Mouse (Mus musculus): ENCODE data around the gene Gpc6. TPM values are rescaled to one million over a fixed set of nuclear protein-coding genes. Genes with fewer than 3 reads are reported as not detected.

Gpc6 gene
- total and polyA plus RNA-seq, 2 experiments from 2014 or later: 11.0 to 17.1 TPM

GRCm38 (mm10) chr14:117871268-117871667 lies 946.2 kb downstream of the Gpc6 start:
- no peak overlapping the region for H3K9ac ChIP-seq (replicated peaks; ENCODE audit: low read depth, low read length)
- ATAC-seq (ENCODE audit: insufficient read depth, low read depth): no peak
- H3K27ac ChIP-seq (ENCODE audit: low read depth): no peak overlapping the region
- H3K27me3 ChIP-seq (ENCODE audit: control insufficient read depth, insufficient read depth, low read length): no peaks in the 10 kb centered on the region
- DNase-seq (ENCODE audit: low spot score): no peak
- H3K36me3 ChIP-seq (replicated peaks; ENCODE audit: control insufficient read depth, insufficient read depth, low read length): no peaks in the 10 kb centered on the region
- H3K4me2 ChIP-seq (ENCODE audit: low read depth, low read length): no peak overlapping the region
- no peak overlapping the region for H3K4me3 ChIP-seq (ENCODE audit: low read depth, low read length)
- no peaks in the 10 kb centered on the region for H3K9me3 ChIP-seq (replicated peaks; ENCODE audit: control insufficient read depth, low read length)
- no peaks in the 10 kb centered on the region for H3K4me1 ChIP-seq (ENCODE audit: control insufficient read depth, insufficient read depth)
- TF ChIP-seq EP300 (IDR thresholded peaks at IDR 0.05; ENCODE audit: low read depth): no peak

DNA sequence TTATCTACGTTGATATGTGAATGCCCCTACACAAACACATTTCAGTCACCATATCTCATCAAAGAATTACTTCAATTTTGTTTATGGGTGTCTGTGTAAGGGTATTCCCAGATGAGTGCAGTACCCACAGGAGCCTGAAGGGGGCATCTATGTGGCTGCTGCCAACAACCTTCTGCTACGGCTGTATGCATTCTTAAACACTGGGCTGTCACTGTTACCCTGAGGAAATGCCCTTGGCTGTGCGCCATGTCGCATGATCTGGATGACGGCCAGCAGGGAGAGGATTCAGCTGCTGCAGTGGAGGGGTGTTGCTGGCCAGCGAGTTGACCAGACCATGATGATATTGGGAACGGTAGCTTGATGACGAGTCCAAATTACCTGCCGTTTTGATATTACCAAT lies 954.2 kb downstream of the Gpc6 start:
- no peak overlapping the region for H3K9ac ChIP-seq (replicated peaks; ENCODE audit: low read depth, low read length)
- WGBS: 64% methylated on average over 9 of the region's 9 CpGs
- DNase-seq (ENCODE audit: low spot score) (no peak), ATAC-seq (ENCODE audit: insufficient read depth, low read depth) (no peak; the same call in 1 of the 2 replicates)
- no peaks in the 10 kb centered on the region for H3K36me3 ChIP-seq (replicated peaks; ENCODE audit: control insufficient read depth, insufficient read depth, low read length)
- no peaks in the 10 kb centered on the region for H3K27me3 ChIP-seq (ENCODE audit: control insufficient read depth, insufficient read depth, low read length)
- no peaks in the 10 kb centered on the region for H3K9me3 ChIP-seq (replicated peaks; ENCODE audit: control insufficient read depth, low read length)
- TF ChIP-seq CTCF (IDR thresholded peaks at IDR 0.05; ENCODE audit: low read depth): peak; percentile 25; the same call in 1 of the 2 replicates
- no peak for TF ChIP-seq EP300 (IDR thresholded peaks at IDR 0.05; ENCODE audit: low read depth)
- no peak overlapping the region for H3K4me2 ChIP-seq (ENCODE audit: low read depth, low read length)
- no peak overlapping the region for H3K27ac ChIP-seq (ENCODE audit: low read depth)
- H3K4me1 ChIP-seq (ENCODE audit: control insufficient read depth, insufficient read depth): no peaks in the 10 kb centered on the region
- no peak overlapping the region for H3K4me3 ChIP-seq (ENCODE audit: low read depth, low read length)

- Histone ChIP-seq H3K27me3 (ENCODE audit: control insufficient read depth, insufficient read depth, low read length) (no peaks in the 10 kb centered on the region), H3K9me3 (replicated peaks; ENCODE audit: control insufficient read depth, low read length) (no peaks in the 10 kb centered on the region), H3K27ac (ENCODE audit: low read depth) (no peak overlapping the region), H3K36me3 (replicated peaks; ENCODE audit: control insufficient read depth, insufficient read depth, low read length) (no peaks in the 10 kb centered on the region), H3K4me3 (ENCODE audit: low read depth, low read length) (no peak overlapping the region), H3K9ac (replicated peaks; ENCODE audit: low read depth, low read length) (no peak overlapping the region), H3K4me1 (ENCODE audit: control insufficient read depth, insufficient read depth) (no peaks in the 10 kb centered on the region), H3K4me2 (ENCODE audit: low read depth, low read length) (no peak overlapping the region)
- 70% methylated on average over 6 of the region's 6 CpGs for WGBS
- TF ChIP-seq EP300 (IDR thresholded peaks at IDR 0.05; ENCODE audit: low read depth) (no peak), CTCF (IDR thresholded peaks at IDR 0.05; ENCODE audit: low read depth) (no peak)
- no peak for DNase-seq (ENCODE audit: low spot score)
- no peak for ATAC-seq (ENCODE audit: insufficient read depth, low read depth)
Observed at GRCm38 (mm10) chr14:117881112-117881511, 956.0 kb downstream of the Gpc6 start.

- Histone ChIP-seq H3K27ac (ENCODE audit: low read depth) (no peak overlapping the region), H3K4me1 (ENCODE audit: control insufficient read depth, insufficient read depth) (no peaks in the 10 kb centered on the region)
- no peak for DNase-seq (ENCODE audit: low spot score)
Observed at GRCm38 (mm10) chr14:117882222-117882621, 957.1 kb downstream of the Gpc6 start.

GRCm38 (mm10) chr14:117889653-117890052 lies 964.5 kb downstream of the Gpc6 start:
- DNase-seq (ENCODE audit: low spot score): no peak
- no peaks in the 10 kb centered on the region for H3K4me1 ChIP-seq (ENCODE audit: control insufficient read depth, insufficient read depth)
- no peaks in the 10 kb centered on the region for H3K36me3 ChIP-seq (replicated peaks; ENCODE audit: control insufficient read depth, insufficient read depth, low read length)
- ATAC-seq (ENCODE audit: insufficient read depth, low read depth): no peak
- H3K27me3 ChIP-seq (ENCODE audit: control insufficient read depth, insufficient read depth, low read length): no peaks in the 10 kb centered on the region
- no peak overlapping the region for H3K9ac ChIP-seq (replicated peaks; ENCODE audit: low read depth, low read length)
- H3K4me2 ChIP-seq (ENCODE audit: low read depth, low read length): no peak overlapping the region
- WGBS: 46% methylated on average over 2 of the region's 2 CpGs
- H3K4me3 ChIP-seq (ENCODE audit: low read depth, low read length): no peak overlapping the region
- H3K27ac ChIP-seq (ENCODE audit: low read depth): no peak overlapping the region
- no peaks in the 10 kb centered on the region for H3K9me3 ChIP-seq (replicated peaks; ENCODE audit: control insufficient read depth, low read length)
- TF ChIP-seq CTCF (IDR thresholded peaks at IDR 0.05; ENCODE audit: low read depth): peak; percentile 23
- no peak for TF ChIP-seq EP300 (IDR thresholded peaks at IDR 0.05; ENCODE audit: low read depth)

More at GRCm38 (mm10) chr14:117882222-117882621, 957.1 kb downstream of the Gpc6 start:
- Histone ChIP-seq H3K9ac (replicated peaks; ENCODE audit: low read depth, low read length) (no peak overlapping the region), H3K4me3 (ENCODE audit: low read depth, low read length) (no peak overlapping the region), H3K36me3 (replicated peaks; ENCODE audit: control insufficient read depth, insufficient read depth, low read length) (no peaks in the 10 kb centered on the region), H3K27me3 (ENCODE audit: control insufficient read depth, insufficient read depth, low read length) (no peaks in the 10 kb centered on the region), H3K4me2 (ENCODE audit: low read depth, low read length) (no peak overlapping the region), H3K9me3 (replicated peaks; ENCODE audit: control insufficient read depth, low read length) (no peaks in the 10 kb centered on the region)
- 59% methylated on average over 3 of the region's 3 CpGs for WGBS
- no peak for ATAC-seq (ENCODE audit: insufficient read depth, low read depth)
- TF ChIP-seq CTCF (IDR thresholded peaks at IDR 0.05; ENCODE audit: low read depth) (peak; percentile 74), EP300 (IDR thresholded peaks at IDR 0.05; ENCODE audit: low read depth) (no peak)

DNA sequence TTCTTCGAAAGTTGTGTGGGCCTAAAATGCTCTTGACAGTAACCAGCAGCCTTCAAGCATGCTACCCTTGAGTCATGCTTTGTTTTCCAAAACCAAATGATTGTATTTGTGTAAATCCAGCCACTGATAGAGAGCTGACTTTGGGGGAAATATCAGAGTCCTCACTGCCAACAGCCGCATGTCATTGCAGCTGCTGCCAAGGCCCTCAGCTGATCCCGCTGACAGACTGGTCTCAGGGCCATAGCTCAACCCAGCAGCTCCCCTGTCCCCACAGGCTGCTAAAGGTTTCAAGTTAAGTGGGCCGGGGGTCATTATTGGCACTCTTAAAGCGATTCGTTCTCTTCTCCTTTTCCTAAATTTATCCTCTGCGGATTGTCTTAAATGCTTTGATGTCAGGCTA lies 966.3 kb downstream of the Gpc6 start:
- Histone ChIP-seq H3K36me3 (replicated peaks; ENCODE audit: control insufficient read depth, insufficient read depth, low read length) (no peaks in the 10 kb centered on the region), H3K27ac (ENCODE audit: low read depth) (no peak overlapping the region), H3K27me3 (ENCODE audit: control insufficient read depth, insufficient read depth, low read length) (no peaks in the 10 kb centered on the region), H3K4me2 (ENCODE audit: low read depth, low read length) (no peak overlapping the region), H3K4me3 (ENCODE audit: low read depth, low read length) (no peak overlapping the region), H3K9me3 (replicated peaks; ENCODE audit: control insufficient read depth, low read length) (no peaks in the 10 kb centered on the region), H3K9ac (replicated peaks; ENCODE audit: low read depth, low read length) (no peak overlapping the region), H3K4me1 (ENCODE audit: control insufficient read depth, insufficient read depth) (no peaks in the 10 kb centered on the region)
- ATAC-seq (ENCODE audit: insufficient read depth, low read depth) (0 out of 2 replicates have a peak, but pooled peaks have one; percentile 39), DNase-seq (ENCODE audit: low spot score) (no peak)
- WGBS: 39% methylated on average over 7 of the region's 7 CpGs
- no peak for TF ChIP-seq CTCF (IDR thresholded peaks at IDR 0.05; ENCODE audit: low read depth)
- no peak for TF ChIP-seq EP300 (IDR thresholded peaks at IDR 0.05; ENCODE audit: low read depth)

Data from heart, postnatal 0 days (tissue).